Mouse (Mus musculus): ENCODE measurements around the gene Psma3.
"Not testable (repeated sequence)": the region's sequence is repeated elsewhere in the genome, so short reads cannot be mapped to it uniquely, and the experiment has no call there.

DNA sequence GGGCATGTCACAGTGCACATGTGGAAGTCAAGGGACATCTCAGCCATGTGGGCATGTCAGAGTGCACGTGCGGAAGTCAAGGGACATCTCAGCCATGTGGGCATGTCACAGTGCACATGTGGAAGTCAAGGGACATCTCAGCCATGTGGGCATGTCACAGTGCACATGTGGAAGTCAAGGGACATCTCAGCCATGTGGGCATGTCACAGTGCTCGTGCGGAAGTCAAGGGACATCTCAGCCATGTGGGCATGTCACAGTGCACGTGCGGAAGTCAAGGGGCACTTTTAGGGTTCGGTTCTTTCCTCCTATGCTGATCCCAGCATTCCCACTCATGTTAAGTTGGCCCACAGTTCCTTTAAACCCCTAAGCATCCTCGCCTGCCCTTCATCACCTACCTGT is 53.8 kb downstream of the Psma3 start:
- TF ChIP-seq POLR2A (IDR thresholded peaks at IDR 0.05; ENCODE audit: borderline replicate concordance, extremely low read depth, insufficient read depth, insufficient read length, poor library complexity, severe bottlenecking); CTCF (IDR thresholded peaks at IDR 0.05; ENCODE audit: borderline replicate concordance, extremely low read depth, insufficient read depth, insufficient read length): not testable (repeated sequence)

All from brain, embryonic 14.5 days (tissue).